Mouse (Mus musculus) NIH3T3 (cell line): ENCODE measurements at regions not wholly inside any gene's neighbourhood (a gene's known extent, or its start where the extent isn't known, plus 50 kb on each side); places are given as distances from the start of the nearest gene placed in this dataset.

Experiments used
- DNase-seq: peaks from one replicate; pipeline ENCODE4 v3.0.0-alpha.2; 2012; ENCODE audit warnings: low read depth

- DNase-seq: no peak
Observed at GRCm38 (mm10) chr10:84183239-84183638, 257.2 kb downstream of the Nuak1 start.

DNA sequence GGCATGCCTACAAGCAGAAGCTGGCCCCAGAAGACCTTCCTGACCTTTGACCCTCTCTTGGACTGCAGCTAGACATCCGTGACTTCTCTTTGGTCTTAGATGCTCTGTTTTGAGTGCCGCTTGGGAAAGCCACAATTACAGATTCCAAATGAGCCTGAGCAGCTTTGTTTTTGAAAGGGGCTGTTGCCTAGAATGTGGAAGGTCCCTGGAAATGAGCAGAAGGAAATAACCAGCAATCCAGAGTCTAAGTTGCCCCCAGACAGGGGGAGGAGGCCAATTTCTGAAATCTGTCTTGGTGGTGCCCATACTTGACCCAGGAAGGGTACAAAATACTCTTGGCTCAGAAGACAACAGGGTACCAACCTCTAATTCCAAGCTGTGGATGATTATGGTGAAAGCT is 253.9 kb downstream of the Nuak1 start:
- no peak for DNase-seq

DNA sequence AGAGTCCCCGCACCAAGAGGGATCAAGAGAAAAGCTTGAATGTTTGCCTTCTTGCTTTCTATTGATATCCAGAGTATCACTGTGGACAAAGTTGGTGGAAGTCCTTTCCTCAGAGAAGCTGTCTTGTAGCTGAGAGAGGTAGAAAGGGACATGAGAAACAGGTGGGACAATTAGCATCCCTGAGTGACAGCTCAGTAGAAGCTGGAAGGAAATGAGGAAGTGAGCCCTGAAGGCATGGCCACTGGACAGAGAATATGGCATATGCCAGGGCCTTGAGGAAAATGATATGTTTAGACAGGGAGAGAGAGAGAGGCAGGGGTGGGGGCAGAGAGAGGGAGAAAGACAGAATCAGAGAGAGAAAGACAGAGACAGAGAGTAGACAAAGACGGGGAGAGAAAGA is 241.4 kb downstream of the Nuak1 start:
- DNase-seq: no peak

GRCm38 (mm10) chr10:84201785-84202184 is 238.6 kb downstream of the Nuak1 start:
- DNase-seq: no peak

- peak; percentile 69 for DNase-seq
Observed at GRCm38 (mm10) chr10:84212096-84212785, 228.2 kb downstream of the Nuak1 start.

DNA sequence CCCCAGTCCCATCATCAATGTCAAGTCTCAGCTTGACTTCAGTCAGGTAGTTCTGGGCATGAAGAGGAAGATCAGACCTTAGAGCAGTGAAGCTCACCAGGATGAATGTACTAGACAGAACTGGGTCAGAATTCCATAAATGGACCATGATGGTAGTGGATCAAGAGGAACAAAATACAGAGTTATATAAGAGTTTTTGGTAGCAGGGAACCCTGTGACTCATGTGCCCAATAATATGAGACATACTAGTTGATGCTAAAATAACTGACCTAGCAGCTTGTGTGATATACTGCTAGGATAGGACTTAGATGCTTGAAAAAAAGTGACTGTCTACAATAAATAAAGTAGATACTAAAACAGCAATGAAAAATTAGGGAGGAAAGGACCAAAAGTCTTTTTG is 225.6 kb downstream of the Nuak1 start:
- DNase-seq: no peak

GRCm38 (mm10) chr10:84229224-84229921 is 211.0 kb downstream of the Nuak1 start:
- DNase-seq: no peak

GRCm38 (mm10) chr10:84230011-84230781 is 210.2 kb downstream of the Nuak1 start:
- peak; percentile 5 for DNase-seq

GRCm38 (mm10) chr10:84235006-84235405 is 205.4 kb downstream of the Nuak1 start:
- no peak for DNase-seq

- DNase-seq: no peak
Observed at GRCm38 (mm10) chr10:84236236-84236635, 204.2 kb downstream of the Nuak1 start.

DNA sequence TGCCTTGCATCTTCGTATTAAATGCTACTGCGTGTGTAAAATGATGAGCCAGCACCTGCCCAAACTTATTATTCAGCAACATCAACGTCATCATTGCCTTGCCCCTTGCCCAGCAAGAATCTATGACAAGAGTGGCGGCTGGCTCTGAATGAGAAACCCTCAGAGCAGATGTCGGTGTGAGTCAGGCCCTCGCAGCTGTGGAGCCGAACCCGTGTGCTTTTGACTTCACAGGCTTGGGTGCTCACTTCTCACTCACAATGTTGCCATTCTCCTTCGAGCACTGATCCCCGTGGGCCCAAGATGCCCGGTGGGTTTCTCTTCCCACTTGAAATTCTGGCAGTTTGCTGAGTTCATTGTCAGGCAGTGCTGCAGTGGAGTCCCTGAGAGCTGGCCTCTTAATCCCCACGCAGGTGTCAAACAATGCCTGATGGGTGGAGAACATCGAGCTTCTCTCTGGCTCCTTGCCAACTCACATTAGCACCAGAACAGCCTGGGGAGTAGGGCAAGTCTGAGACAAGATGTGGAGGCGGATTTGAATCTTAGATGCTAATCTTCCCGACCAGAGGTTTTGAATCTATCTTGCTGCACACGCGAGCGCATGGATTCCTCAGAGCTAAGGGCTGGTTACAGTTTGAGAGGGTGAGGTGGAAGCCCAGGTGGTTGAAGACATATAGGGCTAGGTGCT is 202.0 kb downstream of the Nuak1 start:
- DNase-seq: no peak

- DNase-seq: no peak
Observed at GRCm38 (mm10) chr10:84243283-84243682, 197.1 kb downstream of the Nuak1 start.

DNA sequence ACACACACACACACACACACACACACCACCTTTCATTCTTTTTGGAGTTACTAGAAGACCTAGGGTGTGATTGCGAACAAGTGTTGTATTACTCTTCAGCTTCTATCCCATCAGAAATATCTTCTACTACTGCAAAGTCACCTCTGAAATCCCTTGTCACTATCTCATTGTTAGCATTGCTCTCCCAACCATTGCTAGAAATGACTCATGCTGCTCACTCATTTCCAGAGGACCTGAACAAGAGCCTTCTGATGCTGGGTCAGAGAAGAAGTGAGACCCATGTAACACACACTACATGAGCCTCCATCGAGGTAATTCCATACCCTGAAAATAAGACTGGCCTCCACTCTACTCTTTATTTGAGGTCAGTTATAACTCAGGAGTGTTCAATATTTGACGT is 191.1 kb downstream of the Nuak1 start:
- DNase-seq: no peak

DNA sequence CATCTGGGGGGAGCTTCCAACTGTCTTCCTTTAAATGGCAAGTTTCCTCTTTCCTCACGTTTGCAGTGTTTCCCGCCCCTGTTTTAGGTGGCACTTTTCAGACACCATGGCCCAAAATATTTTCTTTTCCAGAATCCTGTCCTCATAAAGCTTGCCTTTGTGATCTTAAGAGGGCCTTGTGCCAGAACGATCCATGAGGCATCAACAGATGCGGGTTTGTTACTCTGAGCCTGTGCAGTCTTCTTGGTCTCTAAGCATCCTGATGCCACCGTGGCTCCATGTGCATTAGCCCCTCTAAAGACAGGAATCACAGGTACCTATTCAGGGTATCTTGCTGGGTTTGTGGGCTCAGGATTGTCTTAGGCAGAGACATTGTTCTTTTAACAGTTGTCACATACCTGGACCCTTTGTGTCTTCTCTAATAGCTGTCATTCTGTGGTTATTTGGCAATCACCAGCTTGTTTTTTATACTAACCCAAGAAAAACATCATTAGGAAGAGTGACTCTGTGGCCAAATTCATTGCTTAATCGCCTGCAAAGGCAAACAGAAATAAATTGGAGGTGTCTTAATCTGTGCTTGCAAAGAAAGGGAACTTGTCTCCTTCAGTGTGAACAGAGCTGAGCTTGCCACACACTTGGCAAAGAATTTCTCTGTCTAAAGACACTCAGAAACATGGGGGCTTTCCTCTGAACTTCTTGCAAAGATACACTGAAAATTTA is 179.3 kb downstream of the Nuak1 start:
- DNase-seq: no peak

DNA sequence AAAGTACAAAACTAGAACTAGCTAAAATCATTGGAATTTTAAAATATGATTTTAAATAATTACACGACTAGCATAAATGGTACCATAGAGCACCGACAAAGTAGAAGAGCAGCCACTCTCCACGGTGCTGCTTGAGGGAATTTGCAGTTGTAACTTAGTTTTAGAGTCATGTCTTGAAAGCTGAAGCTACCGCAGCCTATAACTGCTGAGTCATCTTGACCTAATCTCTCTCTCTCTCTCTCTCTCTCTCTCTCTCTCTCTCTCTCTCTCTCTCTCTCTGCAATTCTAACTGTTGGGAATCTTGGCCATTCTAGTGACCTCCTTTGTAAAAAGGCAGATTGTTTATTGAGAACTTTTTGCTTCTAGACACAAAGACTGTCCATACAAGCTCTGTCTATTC is 177.5 kb downstream of the Nuak1 start:
- no peak for DNase-seq

- DNase-seq: peak; percentile 79
Observed at GRCm38 (mm10) chr10:84285832-84286506, 154.4 kb downstream of the Nuak1 start.

GRCm38 (mm10) chr10:84294422-84294821 is 146.0 kb downstream of the Nuak1 start:
- DNase-seq: peak; percentile 19

GRCm38 (mm10) chr10:84296168-84296567 is 144.2 kb downstream of the Nuak1 start:
- no peak for DNase-seq

- no peak for DNase-seq
Observed at GRCm38 (mm10) chr10:84301561-84301960, 138.8 kb downstream of the Nuak1 start.

GRCm38 (mm10) chr10:84302821-84303520 is 137.4 kb downstream of the Nuak1 start:
- DNase-seq: no peak
